Mouse (Mus musculus) heart, embryonic 11.5 days (tissue): ENCODE measurements at regions not wholly inside any gene's neighbourhood (a gene's known extent, or its start where the extent isn't known, plus 50 kb on each side); places are given as distances from the start of the nearest gene placed in this dataset.

Source experiments
- ATAC-seq: fragments of 200-750 bp; cut with Nextera tagmentation; replicated peaks from 2 replicates; pipeline ENCODE4 v1.8.0; 2017; ENCODE audit warnings: moderate library complexity; ENCODE audit not compliant: insufficient number of reproducible peaks, low FRiP score, low TSS enrichment
- H3K27ac ChIP-seq: fragments of 300-500 bp; sonication (generic); 2 replicates; pipeline ENCODE4 v1.5.1; 2014; ENCODE audit warnings: mild to moderate bottlenecking, low read depth, low read length
- H3K27me3 ChIP-seq: fragments of 300-500 bp; sonication (generic); 2 replicates; pipeline ENCODE4 v1.6.1; 2014; ENCODE audit warnings: mild to moderate bottlenecking, low read length, mixed read lengths; ENCODE audit not compliant: control insufficient read depth, insufficient read depth
- H3K36me3 ChIP-seq: fragments of 300-500 bp; sonication (generic); 2 replicates; pipeline ENCODE4 v1.6.1; 2014; ENCODE audit warnings: mild to moderate bottlenecking, low read length, moderate library complexity, mixed read lengths; ENCODE audit not compliant: control insufficient read depth, insufficient read depth
- H3K4me1 ChIP-seq: fragments of 300-500 bp; sonication (generic); 2 replicates; pipeline ENCODE4 v1.6.1; 2014; ENCODE audit warnings: low read length; ENCODE audit not compliant: control insufficient read depth, insufficient read depth
- H3K4me2 ChIP-seq: fragments of 300-500 bp; sonication (generic); 2 replicates; pipeline ENCODE4 v1.6.1; 2014; ENCODE audit warnings: mild to moderate bottlenecking, moderate library complexity
- H3K4me3 ChIP-seq: fragments of 300-500 bp; sonication (generic); 2 replicates; pipeline ENCODE4 v1.5.1; 2014; ENCODE audit warnings: low read depth, low read length
- H3K9ac ChIP-seq: fragments of 300-500 bp; sonication (generic); 2 replicates; pipeline ENCODE4 v1.6.1; 2014; ENCODE audit warnings: mild to moderate bottlenecking, low read depth, low read length, moderate library complexity
- H3K9me3 ChIP-seq: fragments of 300-500 bp; sonication (generic); replicated peaks from 2 replicates; pipeline ENCODE4 v1.6.1; 2016; ENCODE audit warnings: low read length; ENCODE audit not compliant: control insufficient read depth
- WGBS: fragments of 180-500 bp; shearing (Covaris S2); extraction: QIAGEN DNeasy Blood & Tissue Kit; methylation state at CpG from one replicate; pipeline ENCODE4 v1.1.7; 2014; ENCODE audit not compliant: insufficient replicate concordance; 5-methylcytosine and 5-hydroxymethylcytosine counted together

GRCm38 (mm10) chr2:34111286-34111685 is 223.5 kb upstream of the Mvb12b start:
- H3K27me3 ChIP-seq: no peaks in the 10 kb centered on the region
- H3K4me3 ChIP-seq: no peak overlapping the region
- H3K9me3 ChIP-seq: no peaks in the 10 kb centered on the region
- no peak for ATAC-seq
- 52% methylated on average over 3 of the region's 3 CpGs for WGBS
- H3K4me1 ChIP-seq: no peaks in the 10 kb centered on the region
- H3K27ac ChIP-seq: no peak overlapping the region
- H3K9ac ChIP-seq: no peak overlapping the region
- H3K36me3 ChIP-seq: no peaks in the 10 kb centered on the region
- H3K4me2 ChIP-seq: no peak overlapping the region

- no peaks in the 10 kb centered on the region for H3K27me3 ChIP-seq
- no peaks in the 10 kb centered on the region for H3K36me3 ChIP-seq
- H3K27ac ChIP-seq: no peak overlapping the region
- H3K4me2 ChIP-seq: no peak overlapping the region
- no peak overlapping the region for H3K4me3 ChIP-seq
- H3K9me3 ChIP-seq: no peaks in the 10 kb centered on the region
- WGBS: 75% methylated on average over 17 of the region's 17 CpGs
- no peak overlapping the region for H3K9ac ChIP-seq
- no peaks in the 10 kb centered on the region for H3K4me1 ChIP-seq
- no peak for ATAC-seq
Observed at GRCm38 (mm10) chr2:34110582-34110981, 222.8 kb upstream of the Mvb12b start.

- H3K9me3 ChIP-seq: no peaks in the 10 kb centered on the region
- H3K27me3 ChIP-seq: no peaks in the 10 kb centered on the region
- no peaks in the 10 kb centered on the region for H3K36me3 ChIP-seq
- no peak overlapping the region for H3K9ac ChIP-seq
- no peak overlapping the region for H3K4me2 ChIP-seq
- no peaks in the 10 kb centered on the region for H3K4me1 ChIP-seq
- 78% methylated on average over 27 of the region's 27 CpGs for WGBS
- ATAC-seq: no peak
- H3K4me3 ChIP-seq: no peak overlapping the region
- no peak overlapping the region for H3K27ac ChIP-seq
Observed at GRCm38 (mm10) chr2:34107566-34108303, 220.0 kb upstream of the Mvb12b start.

- WGBS: 47% methylated on average over 15 of the region's 15 CpGs
- no peak for ATAC-seq
- no peak overlapping the region for H3K4me3 ChIP-seq
- no peaks in the 10 kb centered on the region for H3K9me3 ChIP-seq
- no peaks in the 10 kb centered on the region for H3K27me3 ChIP-seq
- H3K27ac ChIP-seq: no peak overlapping the region
- no peak overlapping the region for H3K4me2 ChIP-seq
- no peak overlapping the region for H3K9ac ChIP-seq
- no peaks in the 10 kb centered on the region for H3K36me3 ChIP-seq
- no peaks in the 10 kb centered on the region for H3K4me1 ChIP-seq
Observed at GRCm38 (mm10) chr2:34106837-34107565, 219.3 kb upstream of the Mvb12b start.

- H3K4me3 ChIP-seq: no peak overlapping the region
- 67% methylated on average over 9 of the region's 9 CpGs for WGBS
- no peaks in the 10 kb centered on the region for H3K36me3 ChIP-seq
- H3K9me3 ChIP-seq: no peaks in the 10 kb centered on the region
- no peaks in the 10 kb centered on the region for H3K27me3 ChIP-seq
- no peak for ATAC-seq
- H3K4me1 ChIP-seq: no peaks in the 10 kb centered on the region
- no peak overlapping the region for H3K9ac ChIP-seq
- no peak overlapping the region for H3K4me2 ChIP-seq
- no peak overlapping the region for H3K27ac ChIP-seq
Observed at GRCm38 (mm10) chr2:34106245-34106644, 218.5 kb upstream of the Mvb12b start.

- Histone ChIP-seq H3K9ac (no peak overlapping the region), H3K27ac (no peak overlapping the region), H3K27me3 (no peaks in the 10 kb centered on the region), H3K4me2 (no peak overlapping the region), H3K4me1 (no peaks in the 10 kb centered on the region), H3K4me3 (no peak overlapping the region), H3K36me3 (no peaks in the 10 kb centered on the region), H3K9me3 (no peaks in the 10 kb centered on the region)
- 64% methylated on average over 13 of the region's 13 CpGs for WGBS
- ATAC-seq: no peak
Observed at GRCm38 (mm10) chr2:34105271-34106051, 217.7 kb upstream of the Mvb12b start.

GRCm38 (mm10) chr2:34098004-34098547 is 210.3 kb upstream of the Mvb12b start:
- WGBS: 68% methylated on average over 14 of the region's 14 CpGs
- no peak for ATAC-seq
- no peaks in the 10 kb centered on the region for H3K4me1 ChIP-seq
- H3K9me3 ChIP-seq: no peaks in the 10 kb centered on the region
- no peak overlapping the region for H3K27ac ChIP-seq
- no peaks in the 10 kb centered on the region for H3K27me3 ChIP-seq
- H3K9ac ChIP-seq: no peak overlapping the region
- no peak overlapping the region for H3K4me3 ChIP-seq
- no peaks in the 10 kb centered on the region for H3K36me3 ChIP-seq
- H3K4me2 ChIP-seq: no peak overlapping the region

GRCm38 (mm10) chr2:34096561-34096960 is 208.8 kb upstream of the Mvb12b start:
- no peaks in the 10 kb centered on the region for H3K27me3 ChIP-seq
- ATAC-seq: no peak
- H3K36me3 ChIP-seq: no peaks in the 10 kb centered on the region
- H3K9ac ChIP-seq: no peak overlapping the region
- no peak overlapping the region for H3K4me2 ChIP-seq
- H3K4me1 ChIP-seq: no peaks in the 10 kb centered on the region
- H3K9me3 ChIP-seq: no peaks in the 10 kb centered on the region
- H3K4me3 ChIP-seq: no peak overlapping the region
- no peak overlapping the region for H3K27ac ChIP-seq
